Mouse (Mus musculus) left cerebral cortex, adult 2 months (tissue): ENCODE data around the gene St6galnac5. TPM values are rescaled to one million over a fixed set of nuclear protein-coding genes. Genes with fewer than 3 reads are reported as not detected.

ENCODE experiments used
- DNase-seq, 2 experiments: peaks; one replicate each; pipeline ENCODE4 v3.0.0; 2021 to 2022; ENCODE audit warnings: low spot score in 2 of 2, mixed read lengths in 1 of 2; ENCODE audit errors: extremely low spot score in 1 of 2
- H3K27ac ChIP-seq: fragments of 200-600 bp; 2 replicates; pipeline ENCODE4 v1.8.1; 2022
- H3K4me3 ChIP-seq: fragments of 200-600 bp; 2 replicates; pipeline ENCODE4 v1.8.1; 2022
- CTCF ChIP-seq: fragments of 200-600 bp; IDR thresholded peaks from 2 replicates; pipeline ENCODE4 v1.8.1; 2022; ENCODE audit warnings: antibody characterized with exemption, mild to moderate bottlenecking, moderate library complexity
- intact Hi-C: fragments of 180-260 bp; cut with DNase I; formaldehyde crosslinking; loops from one replicate; pipeline ENCODE4 v1.15.1; 2025
- total RNA-seq, 2 experiments: library from RNA; stranded (reverse); gene quantifications; 2 replicates each; pipeline ENCODE4 v1.2.3; 2021

The St6galnac5 gene
- total RNA-seq, 2 experiments from 2014 or later: 36.8 to 38.0 TPM

DNA sequence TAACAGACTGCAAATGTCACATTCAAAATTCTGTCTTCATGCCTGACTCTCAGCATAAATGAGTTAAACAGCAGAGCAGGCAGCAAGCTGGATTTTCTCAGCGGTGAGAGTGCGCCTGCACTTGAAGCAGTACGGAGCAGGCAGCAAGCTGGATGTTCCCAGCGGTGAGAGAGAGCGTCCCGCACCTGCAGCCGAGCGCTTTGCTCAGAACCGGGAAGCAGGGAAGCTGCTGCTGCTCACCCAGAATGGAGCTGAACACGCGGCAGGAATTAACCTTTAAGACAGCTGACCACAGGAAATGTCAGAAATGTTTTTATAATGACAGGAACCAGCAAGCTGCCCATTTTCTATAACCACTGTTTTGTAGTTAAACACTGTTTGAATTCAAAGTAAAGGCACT is 214.6 kb downstream of the St6galnac5 start:
- no peak for DNase-seq
- H3K27ac ChIP-seq: no peak overlapping the region
- H3K4me3 ChIP-seq: no peak overlapping the region
- no peak for TF ChIP-seq CTCF
- intact Hi-C loops: loop anchor here (10.0 kb wide), 1 partner anchor 1037 kb away; no protein-coding TSS in a partner anchor
